Mouse (Mus musculus) E14TG2a.4 (cell line): ENCODE measurements around the gene Borcs6.

Experiments used
- H3K27me3 ChIP-seq: 2 replicates; pipeline ENCODE4 v1.6.1; 2014; ENCODE audit warnings: low read length, control low read depth; ENCODE audit not compliant: insufficient read depth
- H3K36me3 ChIP-seq: 2 replicates; pipeline ENCODE4 v1.6.1; 2014; ENCODE audit warnings: low read length, control low read depth; ENCODE audit not compliant: insufficient read depth
- H3K4me1 ChIP-seq: replicated peaks from 2 replicates; pipeline ENCODE4 v1.6.1; 2014; ENCODE audit warnings: low read depth, low read length, control low read depth
- H3K4me3 ChIP-seq: replicated peaks from 2 replicates; pipeline ENCODE4 v1.5.1; 2014; ENCODE audit warnings: mild to moderate bottlenecking, low read length
- H3K9me3 ChIP-seq: 2 replicates; pipeline ENCODE4 v1.6.1; 2014; ENCODE audit warnings: low read length, control low read depth
- CTCF ChIP-seq: conservative IDR thresholded peaks from 2 replicates; pipeline ENCODE4 v1.5.1; 2014; ENCODE audit warnings: low read length
- NANOG ChIP-seq: IDR thresholded peaks from 2 replicates; pipeline ENCODE4 v1.6.1; 2014; ENCODE audit warnings: borderline replicate concordance, low read length, mixed read lengths
- POU5F1 ChIP-seq: IDR thresholded peaks from 2 replicates; pipeline ENCODE4 v1.6.1; 2014; ENCODE audit warnings: low read length, borderline replicate concordance

Gene Borcs6

DNA sequence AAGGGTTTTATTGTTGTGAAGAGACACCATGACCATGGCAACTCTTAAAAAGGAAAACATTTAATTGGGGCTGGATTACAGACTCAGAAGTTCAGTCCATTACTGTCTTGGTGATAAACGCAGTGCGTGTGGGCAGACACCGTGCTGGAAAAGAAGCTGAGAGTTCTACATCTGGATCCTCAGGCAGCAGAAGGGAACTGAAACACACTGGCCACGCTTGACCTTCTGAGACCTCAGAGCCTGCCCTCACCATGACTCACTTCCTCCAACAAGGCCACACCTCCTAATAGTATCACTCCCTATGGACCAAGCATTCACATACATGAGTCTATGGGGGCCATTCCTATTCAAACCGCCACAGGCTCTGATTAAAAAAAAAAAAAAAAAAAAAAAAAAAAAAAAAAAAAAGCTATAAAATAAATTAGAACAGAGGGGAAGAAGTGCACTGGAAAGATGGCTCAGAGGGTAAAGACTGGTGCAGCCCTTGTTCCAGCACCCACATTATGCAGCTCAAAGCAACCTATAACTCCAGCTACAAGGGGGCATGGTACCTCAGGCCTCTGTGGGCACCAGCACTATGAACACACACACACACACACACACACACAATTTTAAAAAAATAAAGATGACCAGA lies 19.4 kb downstream of the Borcs6 start:
- Histone ChIP-seq H3K36me3 (no peaks in the 10 kb centered on the region), H3K4me3 (no peak overlapping the region), H3K27me3 (no peaks in the 10 kb centered on the region), H3K4me1 (peaks cover 48% of the 10 kb centered on the region), H3K9me3 (no peaks in the 10 kb centered on the region)
- TF ChIP-seq POU5F1, result no peak
- no peak for TF ChIP-seq CTCF
- no peak for TF ChIP-seq NANOG

DNA sequence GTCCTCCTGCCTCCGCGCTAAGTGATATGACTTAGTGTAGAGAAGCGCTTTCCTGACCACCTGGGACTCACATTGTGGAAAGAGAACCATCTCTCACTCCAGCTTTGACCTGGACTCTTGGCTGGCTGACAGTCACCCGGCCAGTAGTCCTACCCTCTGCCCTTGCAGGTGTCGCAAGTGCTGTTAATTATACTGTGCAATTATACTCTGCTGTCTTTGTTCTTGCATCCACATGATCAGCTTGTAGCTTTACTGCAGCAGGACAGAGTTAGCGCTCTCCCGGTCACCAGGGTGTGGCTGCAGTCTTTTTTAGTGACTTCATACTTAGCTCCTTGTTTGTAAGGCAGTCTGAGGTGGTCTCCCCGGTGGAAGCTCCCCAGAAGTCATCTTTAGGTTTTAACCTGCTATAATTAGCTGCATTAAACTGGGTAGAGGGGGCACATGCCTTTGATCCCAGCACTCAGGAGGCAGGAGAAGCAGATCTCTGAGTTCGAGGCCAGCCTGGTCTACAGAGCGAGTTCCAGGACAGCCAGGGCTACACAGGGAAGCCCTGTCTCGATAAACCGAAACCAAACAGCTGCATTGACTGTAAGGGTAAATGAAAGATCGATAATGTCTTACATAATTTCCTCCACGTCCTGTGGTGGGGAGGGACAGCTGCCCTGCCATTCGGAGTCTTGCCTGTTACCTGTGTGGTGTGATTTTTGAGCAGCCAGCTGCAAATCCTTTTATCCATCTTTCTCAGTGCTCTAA lies 20.8 kb downstream of the Borcs6 start:
- Histone ChIP-seq H3K4me3 (no peak overlapping the region), H3K36me3 (no peaks in the 10 kb centered on the region), H3K27me3 (no peaks in the 10 kb centered on the region), H3K4me1 (peaks cover 36% of the 10 kb centered on the region), H3K9me3 (no peaks in the 10 kb centered on the region)
- TF ChIP-seq POU5F1, result no peak
- no peak for TF ChIP-seq CTCF
- TF ChIP-seq NANOG, result no peak

DNA sequence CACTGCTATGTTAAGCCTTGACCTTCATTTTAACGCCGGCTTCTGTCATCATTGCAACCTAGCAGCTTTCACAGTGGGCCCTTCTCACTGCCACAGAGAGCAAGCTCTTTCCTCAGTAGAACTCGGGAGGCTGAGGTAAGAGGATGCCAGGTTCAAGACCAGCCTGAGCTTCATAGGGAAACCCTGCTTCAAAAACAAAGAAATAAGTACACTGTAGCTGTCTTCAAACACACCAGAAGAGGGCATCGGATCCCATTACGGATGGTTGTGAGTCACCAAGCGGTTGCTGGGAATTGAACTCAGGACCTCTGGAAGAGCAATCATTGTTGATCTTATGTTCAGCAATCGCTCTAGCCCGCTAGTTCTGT lies 21.3 kb downstream of the Borcs6 start:
- Histone ChIP-seq H3K27me3 (no peaks in the 10 kb centered on the region), H3K4me3 (no peak overlapping the region), H3K4me1 (peaks cover 38% of the 10 kb centered on the region), H3K36me3 (no peaks in the 10 kb centered on the region), H3K9me3 (no peaks in the 10 kb centered on the region)
- TF ChIP-seq POU5F1 (no peak), CTCF (no peak)

DNA sequence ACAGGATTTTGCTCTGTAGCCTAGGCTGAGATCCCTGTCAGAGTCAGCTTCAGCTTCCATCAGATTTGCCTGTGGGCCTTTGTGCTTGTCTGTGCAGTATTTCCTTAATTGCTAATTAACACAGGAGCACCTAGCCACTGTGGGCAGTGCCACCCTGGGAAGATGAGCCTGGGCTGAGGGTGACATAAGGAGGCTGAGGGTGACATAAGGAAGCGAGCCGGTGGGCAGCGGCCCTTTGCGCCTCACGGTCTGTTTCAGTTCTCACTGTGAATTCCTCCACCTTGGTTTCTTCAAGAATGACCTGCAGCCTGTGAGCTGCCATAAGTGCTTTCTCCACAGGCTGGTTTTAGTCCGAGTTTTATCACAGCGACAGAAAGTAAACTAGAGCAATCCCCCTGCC lies 22.1 kb downstream of the Borcs6 start:
- TF ChIP-seq POU5F1, result no peak
- no peak for TF ChIP-seq NANOG
- no peak for TF ChIP-seq CTCF
- no peaks in the 10 kb centered on the region for H3K9me3 ChIP-seq
- no peak overlapping the region for H3K4me3 ChIP-seq
- no peaks in the 10 kb centered on the region for H3K27me3 ChIP-seq
- H3K4me1 ChIP-seq, result peaks cover 38% of the 10 kb centered on the region
- H3K36me3 ChIP-seq, result no peaks in the 10 kb centered on the region

DNA sequence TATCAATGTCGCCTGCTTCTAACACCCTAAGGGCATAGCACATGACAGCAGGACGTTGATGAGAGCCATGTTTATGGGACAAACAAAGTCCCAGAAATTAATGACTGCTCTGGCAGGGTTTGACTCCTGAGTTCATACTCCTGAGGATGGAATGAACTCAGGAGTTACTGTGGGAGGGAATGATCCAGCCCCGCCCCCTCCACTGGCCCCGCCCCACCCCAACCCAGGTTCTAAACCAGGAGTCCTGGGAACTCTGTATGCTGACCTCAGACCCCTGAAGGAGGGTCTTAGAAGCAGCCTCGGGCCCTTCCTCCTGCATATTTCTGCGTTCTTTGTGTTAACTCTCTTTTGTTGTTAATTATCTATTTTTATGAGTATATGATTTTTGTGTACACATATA lies 26.1 kb downstream of the Borcs6 start:
- TF ChIP-seq NANOG (no peak), CTCF (no peak), POU5F1 (no peak)
- H3K9me3 ChIP-seq, result no peaks in the 10 kb centered on the region
- H3K36me3 ChIP-seq, result peaks cover 14% of the 10 kb centered on the region
- H3K4me3 ChIP-seq, result no peak overlapping the region
- peaks cover 46% of the 10 kb centered on the region for H3K4me1 ChIP-seq
- H3K27me3 ChIP-seq, result no peaks in the 10 kb centered on the region

DNA sequence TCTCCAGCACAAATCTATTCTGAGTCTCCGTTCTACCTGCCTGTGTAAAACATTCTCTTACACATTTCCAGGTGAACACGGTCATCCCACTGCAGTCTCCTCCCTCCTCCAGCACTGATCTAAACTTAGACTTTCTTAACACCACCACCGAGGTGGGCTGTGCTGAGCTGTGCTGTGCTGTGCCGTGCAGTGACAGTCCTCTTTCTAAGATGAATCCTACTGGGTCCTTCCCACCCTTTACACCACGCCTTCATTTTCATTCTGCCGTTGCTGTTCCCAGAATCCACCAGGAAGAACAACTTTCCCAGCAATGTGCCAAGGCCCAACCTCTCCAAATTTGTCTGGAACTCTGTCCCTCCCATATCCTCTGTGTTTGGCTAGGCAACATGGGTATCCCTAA lies 26.9 kb downstream of the Borcs6 start:
- Histone ChIP-seq H3K27me3 (no peaks in the 10 kb centered on the region), H3K4me3 (no peak overlapping the region), H3K9me3 (no peaks in the 10 kb centered on the region), H3K4me1 (peaks cover 52% of the 10 kb centered on the region), H3K36me3 (peaks cover 22% of the 10 kb centered on the region)
- TF ChIP-seq CTCF (no peak), POU5F1 (no peak), NANOG (no peak)

DNA sequence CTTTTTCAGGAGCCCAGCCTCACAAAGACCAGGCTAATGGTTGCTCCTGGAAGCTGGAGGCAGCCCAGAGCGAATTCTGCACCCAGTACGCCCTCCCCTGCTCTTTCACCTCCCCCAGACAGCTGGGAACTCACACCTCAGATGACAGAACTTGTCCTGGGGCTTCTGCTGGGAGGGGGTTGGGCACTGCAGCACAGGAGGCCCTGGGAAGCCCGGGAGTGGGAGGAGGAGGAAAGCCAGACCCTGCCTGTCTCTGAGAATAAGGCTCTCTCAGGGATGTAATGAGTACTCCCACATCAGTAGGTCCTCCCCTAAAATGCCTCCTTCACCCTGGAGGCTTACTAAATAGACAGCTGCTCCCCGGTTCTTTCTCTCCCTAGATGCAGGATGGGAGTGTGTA lies 27.6 kb downstream of the Borcs6 start:
- H3K4me3 ChIP-seq, result no peak overlapping the region
- H3K36me3 ChIP-seq, result peaks cover 29% of the 10 kb centered on the region
- TF ChIP-seq NANOG, result no peak
- TF ChIP-seq CTCF, result no peak
- TF ChIP-seq POU5F1, result no peak
- H3K9me3 ChIP-seq, result no peaks in the 10 kb centered on the region
- H3K27me3 ChIP-seq, result no peaks in the 10 kb centered on the region
- H3K4me1 ChIP-seq, result peaks cover 57% of the 10 kb centered on the region

DNA sequence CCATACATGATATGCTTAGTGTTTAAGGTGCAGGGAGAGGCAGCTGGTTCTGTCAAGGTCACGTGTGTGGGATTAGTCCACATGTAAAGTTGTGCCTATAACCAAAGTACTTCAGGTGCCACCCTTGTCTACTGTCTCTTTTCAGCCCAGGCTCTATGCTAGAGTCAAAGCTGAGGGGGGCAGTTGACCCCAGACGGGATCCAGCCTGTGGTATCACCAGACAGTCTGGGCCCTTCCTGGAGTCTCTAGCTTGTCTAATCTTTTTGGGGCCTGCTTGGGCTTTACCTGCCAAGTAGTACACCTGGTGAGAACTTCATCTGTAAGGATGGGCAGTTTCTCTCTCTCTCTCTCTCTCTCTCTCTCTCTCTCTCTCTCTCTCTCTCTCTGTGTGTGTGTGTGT lies 28.1 kb downstream of the Borcs6 start:
- Histone ChIP-seq H3K36me3 (peaks cover 32% of the 10 kb centered on the region), H3K4me3 (peak overlapping the region; percentile 99; the same call in 1 of the 2 replicates), H3K9me3 (no peaks in the 10 kb centered on the region), H3K27me3 (no peaks in the 10 kb centered on the region), H3K4me1 (peaks cover 62% of the 10 kb centered on the region)
- no peak for TF ChIP-seq POU5F1

DNA sequence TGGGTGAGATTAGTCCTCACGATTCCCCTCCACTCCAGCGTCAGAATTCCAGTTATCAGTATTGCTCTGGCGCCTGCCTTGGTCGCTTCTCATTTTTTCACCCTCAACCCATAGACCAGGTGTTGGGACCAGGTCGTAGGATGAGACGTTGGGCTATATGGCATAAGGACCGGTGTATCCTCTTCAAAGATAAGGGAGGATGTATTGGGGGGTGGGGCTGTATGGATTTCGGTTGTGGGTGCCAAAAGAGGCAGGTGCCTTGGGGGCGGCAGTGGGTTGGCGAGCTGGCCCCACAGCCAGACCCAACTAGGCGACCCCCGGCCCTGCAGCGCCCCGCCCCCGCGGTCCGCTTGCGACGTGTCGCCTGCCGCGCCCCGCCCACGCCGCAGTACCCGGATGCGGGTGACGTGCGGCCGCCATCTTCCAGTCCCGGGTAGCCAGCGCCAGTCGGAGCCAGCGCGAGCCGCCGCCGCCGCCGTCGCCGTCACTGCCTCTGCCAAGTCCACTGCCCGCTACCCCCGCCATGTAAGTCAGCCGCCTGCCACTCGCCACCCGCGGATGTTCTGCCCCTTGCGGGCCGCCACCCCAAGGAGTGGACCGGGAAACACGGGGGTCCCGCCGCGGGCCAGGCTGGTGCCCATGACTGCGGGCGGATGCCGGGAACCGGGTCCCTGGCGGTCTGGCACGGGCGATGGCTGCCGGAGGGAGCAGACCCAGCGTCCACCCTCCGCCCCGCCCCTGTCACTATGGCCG lies 28.8 kb downstream of the Borcs6 start, which contains the start of gene Vamp2:
Vamp2 (plus strand) TSS at position 388 of the 753 bp plus-strand sequence.
- no peaks in the 10 kb centered on the region for H3K27me3 ChIP-seq
- H3K4me3 ChIP-seq, result peak within 1 kb of the TSS; percentile 99
- H3K9me3 ChIP-seq, result no peaks in the 10 kb centered on the region
- peaks cover 36% of the 10 kb centered on the region for H3K36me3 ChIP-seq
- TF ChIP-seq NANOG (no peak), CTCF (no peak), POU5F1 (no peak)
- peaks cover 66% of the 10 kb centered on the region for H3K4me1 ChIP-seq
